In the genomic region with DNA sequence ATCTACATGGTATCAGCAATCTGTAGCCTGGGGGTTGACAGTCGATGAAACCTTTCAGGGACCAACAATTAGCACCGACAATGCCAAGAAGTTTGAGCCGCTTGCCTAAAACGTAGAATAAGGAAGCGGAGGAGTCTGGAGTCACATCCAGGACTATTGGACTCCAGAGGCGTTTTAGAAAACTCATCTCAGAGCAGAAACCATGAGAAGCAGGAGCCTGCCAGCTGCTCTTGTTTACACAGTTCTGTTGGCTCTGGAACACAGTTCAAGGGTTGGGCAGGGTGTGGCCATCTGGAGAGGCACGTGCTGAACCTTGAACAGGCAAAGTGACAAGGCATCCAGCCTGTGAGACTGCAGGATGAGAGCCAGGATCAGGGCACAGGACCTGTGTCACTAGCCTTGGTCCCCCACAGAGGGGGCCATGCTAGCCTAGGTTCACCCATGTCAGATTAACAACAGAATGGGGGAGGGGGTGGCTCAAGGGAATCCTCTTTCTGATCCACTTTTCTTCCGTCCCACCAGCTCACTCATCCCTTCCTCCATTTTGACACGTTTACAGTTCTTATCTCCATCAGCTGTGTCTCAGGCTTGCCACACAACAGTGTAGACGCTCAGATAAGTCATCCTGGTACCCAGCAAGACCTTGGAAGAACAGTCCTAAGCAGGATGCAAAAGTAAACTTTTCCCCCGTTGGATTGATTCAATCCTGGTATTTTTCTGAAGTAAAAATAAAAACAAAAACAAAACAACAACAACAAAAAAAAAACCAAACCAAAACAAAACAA, we compare ENCODE assay signal across 8 mouse cellular contexts. TPM values are rescaled to one million over a fixed set of nuclear protein-coding genes. Genes with fewer than 3 reads are reported as not detected.
A peak's percentile ranks its signal among the peaks of the same experiment; 100 is the strongest.
DNase-seq lines count a peak whose midpoint lies in the region; ATAC-seq and TF ChIP-seq lines count a peak whose summit lies in the region.

No protein-coding gene starts in this region.

- H3K27ac ChIP-seq in embryonic facial prominence, embryonic 10.5 days (replicated peaks): peak overlapping the region; percentile 65
- H3K27ac ChIP-seq in limb, embryonic 14.5 days (replicated peaks; ENCODE audit: low read depth, low read length): peak overlapping the region; percentile 59; the same call in 1 of the 2 replicates
- H3K27ac ChIP-seq in stomach, embryonic 14.5 days (ENCODE audit: low read length): peak overlapping the region; percentile 66

- no peaks in the 10 kb centered on the region for H3K27me3 ChIP-seq in G1E (ENCODE audit: insufficient read depth, low read length)
- H3K27me3 ChIP-seq in embryonic facial prominence, embryonic 10.5 days (replicated peaks; ENCODE audit: low read depth, poor library complexity, severe bottlenecking): no peaks in the 10 kb centered on the region
- no peaks in the 10 kb centered on the region for H3K27me3 ChIP-seq in limb, embryonic 14.5 days (ENCODE audit: control insufficient read depth, insufficient read depth, low read length)
- H3K27me3 ChIP-seq in stomach, embryonic 14.5 days (ENCODE audit: control insufficient read depth, insufficient read depth, low read length): no peaks in the 10 kb centered on the region

- peak; percentile 68 for ATAC-seq in G1E (ENCODE audit: extremely low read depth, insufficient number of reproducible peaks, low FRiP score, poor library complexity, severe bottlenecking)
- ATAC-seq in limb, embryonic 14.5 days (ENCODE audit: low FRiP score, low read depth): no peak
- ATAC-seq in stomach, embryonic 14.5 days (ENCODE audit: insufficient number of reproducible peaks, insufficient read depth, low FRiP score, low read depth): peak; percentile 69
- no peak for ATAC-seq in megakaryocyte, adult 5-6 weeks (ENCODE audit: poor library complexity, severe bottlenecking)
- ATAC-seq in CD4-positive, CD25-positive, alpha-beta regulatory T cell, adult 4 months: no peak

- peaks cover 74% of the 10 kb centered on the region for H3K4me1 ChIP-seq in G1E (ENCODE audit: insufficient read depth, low read depth, low read length)
- peaks cover 58% of the 10 kb centered on the region for H3K4me1 ChIP-seq in embryonic facial prominence, embryonic 10.5 days
- peaks cover 61% of the 10 kb centered on the region for H3K4me1 ChIP-seq in limb, embryonic 14.5 days (ENCODE audit: control insufficient read depth, insufficient read depth, low read length)
- peaks cover 59% of the 10 kb centered on the region for H3K4me1 ChIP-seq in stomach, embryonic 14.5 days (ENCODE audit: control insufficient read depth, insufficient read depth, low read length)

- 75% methylated on average over 11 of the region's 11 CpGs for WGBS in embryonic facial prominence, embryonic 10.5 days
- WGBS in limb, embryonic 14.5 days: 64% methylated on average over 11 of the region's 11 CpGs
- WGBS in stomach, embryonic 14.5 days: 52% methylated on average over 11 of the region's 11 CpGs

- DNase-seq in G1E (ENCODE audit: low spot score): no peak
- DNase-seq in embryonic facial prominence, embryonic 10.5 days (ENCODE audit: low spot score): no peak
- DNase-seq in heart, postnatal 10 days: peak; percentile 86 to 90
- DNase-seq in limb, embryonic 14.5 days (ENCODE audit: low spot score): peak; percentile 72
- DNase-seq in right cerebral cortex, postnatal 14 days: no peak

- H3K4me2 ChIP-seq in limb, embryonic 14.5 days (replicated peaks; ENCODE audit: low read depth, low read length, severe bottlenecking): no peak overlapping the region
- no peak overlapping the region for H3K4me2 ChIP-seq in stomach, embryonic 14.5 days (replicated peaks; ENCODE audit: low read depth, low read length)

- intact Hi-C loops in heart, postnatal 10 days (cut with DNase I): loop anchor here (5.0 kb wide), 2 partner anchors 50 to 70 kb away; no protein-coding TSS in a partner anchor

- peak overlapping the region; percentile 52; the same call in 1 of the 2 replicates for H3K4me3 ChIP-seq in G1E (ENCODE audit: low read depth, low read length)
- no peak overlapping the region for H3K4me3 ChIP-seq in embryonic facial prominence, embryonic 10.5 days
- no peak overlapping the region for H3K4me3 ChIP-seq in limb, embryonic 14.5 days (replicated peaks; ENCODE audit: low read length)
- no peak overlapping the region for H3K4me3 ChIP-seq in stomach, embryonic 14.5 days (ENCODE audit: low read depth, low read length)

- peaks cover 7% of the 10 kb centered on the region for H3K9me3 ChIP-seq in G1E (replicated peaks)
- peaks cover 10% of the 10 kb centered on the region for H3K9me3 ChIP-seq in embryonic facial prominence, embryonic 10.5 days
- 0 out of 2 replicates have a peak, but pooled peaks cover 5% of the 10 kb centered on the region for H3K9me3 ChIP-seq in limb, embryonic 14.5 days (ENCODE audit: control insufficient read depth, low read length)
- H3K9me3 ChIP-seq in stomach, embryonic 14.5 days (ENCODE audit: control insufficient read depth, low read depth, low read length): peaks cover 10% of the 10 kb centered on the region; the same call in 1 of the 2 replicates

- no peak for TF ChIP-seq CTCF in G1E (IDR thresholded peaks at IDR 0.05; ENCODE audit: low read depth, low read length)

- peaks cover 60% of the 10 kb centered on the region for H3K36me3 ChIP-seq in G1E (replicated peaks)
- H3K36me3 ChIP-seq in embryonic facial prominence, embryonic 10.5 days (replicated peaks): peaks cover 24% of the 10 kb centered on the region
- H3K36me3 ChIP-seq in limb, embryonic 14.5 days (ENCODE audit: control insufficient read depth, insufficient read depth, low read length): no peaks in the 10 kb centered on the region; the same call in 1 of the 2 replicates
- H3K36me3 ChIP-seq in stomach, embryonic 14.5 days (ENCODE audit: control insufficient read depth, insufficient read depth, low read length): no peaks in the 10 kb centered on the region; the same call in 1 of the 2 replicates

- no peak overlapping the region for H3K9ac ChIP-seq in limb, embryonic 14.5 days (ENCODE audit: low read depth, low read length, severe bottlenecking)
- H3K9ac ChIP-seq in stomach, embryonic 14.5 days (replicated peaks; ENCODE audit: low read depth, low read length): no peak overlapping the region

- no peak for TF ChIP-seq POLR2A in limb, embryonic 14.5 days (IDR thresholded peaks at IDR 0.05; ENCODE audit: borderline replicate concordance, extremely low read depth, insufficient read depth, insufficient read length)

RNA-seq across cellular contexts. Expression of a gene that starts 23.1 kb away (rescaled TPM):
- total RNA-seq in G1E (2014; fragmentation: Nextera tagmentation): 69.9 and 74.3 TPM in 2 replicates
- total RNA-seq in G1E (2017): 73.1 and 75.5 TPM in 2 replicates
- polyA plus RNA-seq in G1E (2012): 15.8 and 20.3 TPM in 2 replicates
- 25.9 and 27.2 TPM in 2 replicates for polyA plus RNA-seq in embryonic facial prominence, embryonic 10.5 days (2016; fragmentation: Nextera tagmentation; extraction: Ambion mirVana)
- 100 to 1,000 TPM; 180 to 214 TPM for total RNA-seq in heart, postnatal 10 days (2021)
- polyA plus RNA-seq in limb, embryonic 14.5 days (2012; rRNA removed): 97.3 and 99.6 TPM in 2 replicates
- 60.6 and 62.4 TPM in 2 replicates for polyA plus RNA-seq in limb, embryonic 14.5 days (2014; fragmentation: Nextera tagmentation; extraction: Ambion mirVana)
- polyA plus RNA-seq in stomach, embryonic 14.5 days (2014; fragmentation: Nextera tagmentation; extraction: Ambion mirVana): 46.0 and 51.7 TPM in 2 replicates
- 0.69 and 1.9 TPM in 2 replicates for total RNA-seq in megakaryocyte, adult 5-6 weeks (2015)
- total RNA-seq in megakaryocyte, adult 5-6 weeks (2017): 3.7 and 5.7 TPM in 2 replicates
- polyA plus RNA-seq in CD4-positive, CD25-positive, alpha-beta regulatory T cell, adult 4 months (2017; shearing (Covaris generic)): 10 to 100 TPM; 45.2 to 46.1 TPM

Comparison
In these comparisons a context has a peak if more than half of its experiments do, and no peak if none do; other contexts are left out.
1. ATAC-seq: peak in G1E (single experiment) and stomach, embryonic 14.5 days (single experiment); none in limb, embryonic 14.5 days (single experiment), megakaryocyte, adult 5-6 weeks (single experiment) and CD4-positive, CD25-positive, alpha-beta regulatory T cell, adult 4 months (single experiment).
2. DNase-seq: peak in heart, postnatal 10 days (2 of 2) and limb, embryonic 14.5 days (single experiment); none in G1E (single experiment), embryonic facial prominence, embryonic 10.5 days (single experiment) and right cerebral cortex, postnatal 14 days (single experiment).
3. Peak in every context shown above with its lines, with median percentiles within 50 percentile points of each other: H3K27ac ChIP-seq.